Mouse (Mus musculus): Measurements from ENCODE around the gene Gm6034. TPM values are rescaled to one million over a fixed set of nuclear protein-coding genes. Genes with fewer than 3 reads are reported as not detected.
A peak's percentile ranks its signal among the peaks of the same experiment; 100 is the strongest.
"Not testable (repeated sequence)": the region's sequence is repeated elsewhere in the genome, so short reads cannot be mapped to it uniquely, and the experiment has no call there.

Gene Gm6034
- polyA plus RNA-seq, 1 experiment = not detected

DNA sequence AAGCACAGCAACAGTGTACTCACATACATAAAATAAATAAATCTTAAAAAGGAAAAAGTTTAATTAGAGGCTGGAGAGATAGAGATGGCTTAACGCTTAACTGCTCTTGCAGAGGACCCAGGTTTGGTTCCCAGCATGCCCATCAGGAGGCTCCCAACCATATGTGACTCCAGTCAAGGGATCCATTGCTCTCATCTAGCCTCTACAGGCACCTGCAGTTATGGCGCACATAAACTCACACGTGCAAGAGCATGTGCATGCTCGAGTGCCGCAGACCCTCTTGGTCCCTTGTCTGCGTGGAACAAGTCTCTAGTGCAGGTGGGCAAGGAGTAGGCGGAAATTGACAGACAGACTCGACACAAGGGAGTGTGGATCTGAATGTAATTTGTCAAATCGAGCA, 20.7 kb upstream of the Gm6034 start:
- Histone ChIP-seq H3K4me1 (ENCODE audit: control insufficient read depth, insufficient read depth, low read length) (no peaks in the 10 kb centered on the region), H3K4me3 (ENCODE audit: insufficient read depth, low read length) (no peak overlapping the region), H3K27ac (ENCODE audit: insufficient read depth, low read length) (no peak overlapping the region)
- TF ChIP-seq CTCF (IDR thresholded peaks at IDR 0.05; ENCODE audit: borderline replicate concordance, insufficient read depth, low read length) (no peak), POLR2A (IDR thresholded peaks at IDR 0.05; ENCODE audit: low read depth, low read length) (no peak)

GRCm38 (mm10) chr17:36022922-36023321, 19.8 kb upstream of the Gm6034 start:
- peak overlapping the region; percentile 79; the same call in 1 of the 2 replicates for H3K27ac ChIP-seq (ENCODE audit: insufficient read depth, low read length)
- H3K4me1 ChIP-seq (ENCODE audit: control insufficient read depth, insufficient read depth, low read length) = no peaks in the 10 kb centered on the region
- no peak overlapping the region for H3K4me3 ChIP-seq (ENCODE audit: insufficient read depth, low read length)
- no peak for TF ChIP-seq POLR2A (IDR thresholded peaks at IDR 0.05; ENCODE audit: low read depth, low read length)
- TF ChIP-seq CTCF (IDR thresholded peaks at IDR 0.05; ENCODE audit: borderline replicate concordance, insufficient read depth, low read length) = no peak

DNA sequence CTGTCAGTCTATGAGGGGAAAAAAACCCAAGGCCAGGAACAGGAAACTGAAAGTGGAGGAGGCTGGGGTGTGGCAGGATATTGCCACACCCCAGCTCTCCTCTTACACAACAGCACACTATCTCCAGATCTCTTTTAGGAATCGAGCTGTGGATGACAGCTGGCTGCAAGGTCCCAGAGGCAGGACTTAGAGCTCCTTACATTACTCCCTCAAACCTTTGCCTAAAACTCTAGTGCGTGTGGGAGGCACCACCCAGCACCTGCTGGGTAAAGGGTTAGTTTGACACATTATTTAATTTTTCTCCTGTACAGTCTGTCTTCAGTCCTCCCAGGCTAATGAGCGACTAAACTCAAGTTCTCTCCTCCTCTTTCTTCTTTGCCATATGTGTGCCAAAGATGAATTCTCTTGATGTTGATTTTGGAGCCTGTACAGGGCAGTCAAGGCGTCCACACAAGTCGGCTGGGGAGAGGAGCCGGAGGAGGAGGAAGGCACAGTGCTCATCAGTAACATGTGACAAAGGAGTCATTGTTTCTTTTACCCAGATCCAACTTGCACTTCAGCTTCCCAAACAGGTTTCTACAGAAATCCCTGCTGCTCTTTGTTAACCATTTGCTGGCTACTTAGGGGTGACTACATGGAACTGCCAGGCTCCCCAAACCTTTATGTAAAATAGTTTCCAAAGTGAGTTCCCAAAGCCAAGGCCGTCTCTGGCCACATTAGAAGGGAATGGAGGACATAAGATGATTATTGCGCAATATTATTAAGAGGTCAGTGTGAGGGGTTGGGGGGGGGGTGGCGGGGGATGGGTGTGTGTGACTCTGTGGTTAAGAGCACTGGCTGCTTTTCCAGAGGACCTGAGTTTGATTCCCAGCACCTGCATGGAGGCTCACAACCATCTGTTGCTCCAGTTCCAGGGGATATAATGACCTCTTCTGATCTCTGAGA, 18.8 kb upstream of the Gm6034 start:
- no peak for TF ChIP-seq CTCF (IDR thresholded peaks at IDR 0.05; ENCODE audit: borderline replicate concordance, insufficient read depth, low read length)
- TF ChIP-seq POLR2A (IDR thresholded peaks at IDR 0.05; ENCODE audit: low read depth, low read length) = no peak
- H3K4me1 ChIP-seq (ENCODE audit: control insufficient read depth, insufficient read depth, low read length) = no peaks in the 10 kb centered on the region
- H3K4me3 ChIP-seq (ENCODE audit: insufficient read depth, low read length) = no peak overlapping the region
- H3K27ac ChIP-seq (ENCODE audit: insufficient read depth, low read length) = peak overlapping the region; percentile 79

- Histone ChIP-seq H3K27ac (ENCODE audit: insufficient read depth, low read length) (no peak overlapping the region), H3K4me3 (ENCODE audit: insufficient read depth, low read length) (no peak overlapping the region), H3K4me1 (ENCODE audit: control insufficient read depth, insufficient read depth, low read length) (no peaks in the 10 kb centered on the region)
- TF ChIP-seq CTCF (IDR thresholded peaks at IDR 0.05; ENCODE audit: borderline replicate concordance, insufficient read depth, low read length) = no peak
- TF ChIP-seq POLR2A (IDR thresholded peaks at IDR 0.05; ENCODE audit: low read depth, low read length) = no peak
These were observed 17.6 kb upstream of the Gm6034 start for GRCm38 (mm10) chr17:36025197-36025596.

DNA sequence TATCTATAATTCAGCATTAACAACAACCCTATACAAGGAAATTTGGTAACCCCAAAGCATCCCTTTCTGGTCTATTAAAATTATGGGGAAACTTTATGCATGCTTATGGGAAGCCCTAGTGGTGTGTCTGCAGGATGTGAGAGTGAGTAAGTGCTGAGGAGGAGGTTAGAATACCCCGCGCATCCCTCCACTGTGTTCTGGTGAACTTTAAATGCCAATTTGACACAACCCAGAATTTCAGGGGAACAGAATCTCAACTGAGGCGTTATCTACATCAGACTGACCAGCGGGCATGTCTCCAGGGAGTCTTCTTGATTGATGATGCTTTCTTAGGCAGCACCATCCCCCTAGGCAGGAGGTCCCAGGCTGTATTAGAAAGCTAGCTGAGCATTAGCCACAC, 16.9 kb upstream of the Gm6034 start:
- no peak overlapping the region for H3K27ac ChIP-seq (ENCODE audit: insufficient read depth, low read length)
- TF ChIP-seq CTCF (IDR thresholded peaks at IDR 0.05; ENCODE audit: borderline replicate concordance, insufficient read depth, low read length) (no peak), POLR2A (IDR thresholded peaks at IDR 0.05; ENCODE audit: low read depth, low read length) (no peak)
- H3K4me1 ChIP-seq (ENCODE audit: control insufficient read depth, insufficient read depth, low read length) = no peaks in the 10 kb centered on the region
- H3K4me3 ChIP-seq (ENCODE audit: insufficient read depth, low read length) = no peak overlapping the region

DNA sequence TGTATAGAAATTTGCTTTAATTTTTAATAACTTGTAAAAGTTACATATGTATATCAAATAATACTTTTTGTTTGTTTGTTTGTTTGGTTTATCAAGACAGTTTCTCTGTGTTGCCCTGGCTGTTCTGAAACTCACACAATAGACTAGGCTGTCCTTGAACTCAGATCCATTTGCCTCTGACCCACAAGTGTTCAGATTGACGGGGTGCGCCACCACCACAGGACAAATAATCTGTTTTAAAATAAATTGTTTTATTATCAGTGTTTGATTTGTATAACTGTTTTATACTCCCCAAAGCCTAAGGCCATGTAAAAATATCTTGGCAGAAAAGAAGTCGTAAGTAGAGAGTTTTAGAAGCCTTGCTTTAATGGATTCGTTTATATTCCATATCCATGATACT, 15.1 kb upstream of the Gm6034 start:
- H3K27ac ChIP-seq (ENCODE audit: insufficient read depth, low read length) = no peak overlapping the region
- TF ChIP-seq CTCF (IDR thresholded peaks at IDR 0.05; ENCODE audit: borderline replicate concordance, insufficient read depth, low read length) (no peak), POLR2A (IDR thresholded peaks at IDR 0.05; ENCODE audit: low read depth, low read length) (no peak)
- H3K4me3 ChIP-seq (ENCODE audit: insufficient read depth, low read length) = no peak overlapping the region
- no peaks in the 10 kb centered on the region for H3K4me1 ChIP-seq (ENCODE audit: control insufficient read depth, insufficient read depth, low read length)

- no peak overlapping the region for H3K4me3 ChIP-seq (ENCODE audit: insufficient read depth, low read length)
- TF ChIP-seq CTCF (IDR thresholded peaks at IDR 0.05; ENCODE audit: borderline replicate concordance, insufficient read depth, low read length) (no peak), POLR2A (IDR thresholded peaks at IDR 0.05; ENCODE audit: low read depth, low read length) (no peak)
- H3K4me1 ChIP-seq (ENCODE audit: control insufficient read depth, insufficient read depth, low read length) = no peaks in the 10 kb centered on the region
These were observed 13.7 kb upstream of the Gm6034 start for GRCm38 (mm10) chr17:36028879-36029619.

DNA sequence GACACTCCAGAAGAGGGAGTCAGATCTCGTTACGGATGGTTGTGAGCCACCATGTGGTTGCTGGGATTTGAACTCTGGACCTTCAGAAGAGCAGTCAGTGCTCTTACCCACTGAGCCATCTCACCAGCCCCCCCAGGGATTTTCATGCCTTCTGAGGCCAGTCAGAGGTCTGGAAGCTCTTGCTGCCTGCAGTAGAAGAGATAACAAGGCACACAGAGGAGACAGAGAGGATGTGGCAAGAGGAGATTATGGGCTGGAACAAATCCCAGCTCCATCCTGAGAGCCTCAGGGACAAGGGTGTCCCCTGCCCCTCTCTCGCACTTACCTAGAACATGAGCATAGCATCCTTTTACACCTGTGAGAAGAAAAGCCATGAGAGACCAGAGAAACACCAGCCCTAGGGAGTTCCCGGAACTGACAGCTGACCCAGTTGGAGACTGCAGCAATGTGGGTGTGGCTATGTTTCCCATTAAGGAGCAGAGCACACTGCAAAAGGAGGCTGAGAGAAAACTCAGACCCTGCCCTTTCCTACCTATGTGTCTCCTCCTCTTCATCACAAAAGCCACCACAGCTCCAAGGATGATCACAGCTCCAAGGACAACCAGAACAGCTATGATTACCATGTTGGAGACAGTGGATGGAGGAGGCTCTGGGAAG, 12.6 kb upstream of the Gm6034 start:
- not testable (repeated sequence) for H3K27ac ChIP-seq (ENCODE audit: insufficient read depth, low read length)

More at GRCm38 (mm10) chr17:36028879-36029619, 13.7 kb upstream of the Gm6034 start:
- H3K27ac ChIP-seq (ENCODE audit: insufficient read depth, low read length) = no peak overlapping the region

GRCm38 (mm10) chr17:36030703-36031582, 11.8 kb upstream of the Gm6034 start:
- not testable (repeated sequence) for H3K4me1 ChIP-seq (ENCODE audit: control insufficient read depth, insufficient read depth, low read length)

More for the DNA sequence above, 12.6 kb upstream of the Gm6034 start:
- not testable (repeated sequence) for H3K4me1 ChIP-seq (ENCODE audit: control insufficient read depth, insufficient read depth, low read length); H3K4me3 ChIP-seq (ENCODE audit: insufficient read depth, low read length)

More at GRCm38 (mm10) chr17:36030703-36031582, 11.8 kb upstream of the Gm6034 start:
- H3K27ac ChIP-seq (ENCODE audit: insufficient read depth, low read length); H3K4me3 ChIP-seq (ENCODE audit: insufficient read depth, low read length): not testable (repeated sequence)
